Mouse (Mus musculus) spleen, postnatal 4 days (tissue): ENCODE results near the gene Sbno1.

Experiments
- DNase-seq, 2 experiments: peaks; one replicate each; pipeline ENCODE4 v3.0.0; 2022; ENCODE audit warnings: low spot score in 2 of 2

Sbno1 gene

GRCm38 (mm10) chr5:124334392-124334791 lies 91.4 kb downstream of the Sbno1 start:
- no peak for DNase-seq

- DNase-seq, result no peak
Observed at GRCm38 (mm10) chr5:124330086-124330485, 95.7 kb downstream of the Sbno1 start.

GRCm38 (mm10) chr5:124327510-124328364 lies 98.1 kb downstream of the Sbno1 start, which contains the start of the genes Mphosph9 and 2810006K23Rik:
TSS of gene Mphosph9 (minus strand) at chr5:124327972.
TSS of gene 2810006K23Rik (plus strand) at chr5:124328089.
- DNase-seq, result peak; percentile 99 to 100

GRCm38 (mm10) chr5:124326829-124327228 lies 99.0 kb downstream of the Sbno1 start:
- peak in 1 of 2 experiments; percentile 66 for DNase-seq
